Mouse (Mus musculus) stomach, embryonic 14.5 days (tissue): ENCODE results near the gene Pnpla7. TPM values are rescaled to one million over a fixed set of nuclear protein-coding genes. Genes with fewer than 3 reads are reported as not detected.

Experiments used
- ATAC-seq: fragments of 200-750 bp; cut with Nextera tagmentation; 2 replicates; pipeline ENCODE4 v1.8.0; 2017; ENCODE audit warnings: low read depth, moderate TSS enrichment; ENCODE audit not compliant: insufficient number of reproducible peaks, insufficient read depth, low FRiP score
- H3K27ac ChIP-seq: fragments of 300-500 bp; sonication (generic); 2 replicates; pipeline ENCODE4 v1.5.1; 2014; ENCODE audit warnings: mild to moderate bottlenecking, low read length, moderate library complexity, mixed read lengths
- H3K27me3 ChIP-seq: fragments of 300-500 bp; sonication (generic); 2 replicates; pipeline ENCODE4 v1.6.1; 2014; ENCODE audit warnings: low read length, control low read depth, mixed read lengths; ENCODE audit not compliant: control insufficient read depth, insufficient read depth
- H3K36me3 ChIP-seq: fragments of 300-500 bp; sonication (generic); 2 replicates; pipeline ENCODE4 v1.6.1; 2014; ENCODE audit warnings: mild to moderate bottlenecking, control low read depth, low read length, moderate library complexity, mixed read lengths; ENCODE audit not compliant: control insufficient read depth, insufficient read depth
- H3K4me1 ChIP-seq: fragments of 300-500 bp; sonication (generic); 2 replicates; pipeline ENCODE4 v1.6.1; 2014; ENCODE audit warnings: low read length, control low read depth, mixed read lengths; ENCODE audit not compliant: control insufficient read depth, insufficient read depth
- H3K4me2 ChIP-seq: fragments of 300-500 bp; sonication (generic); replicated peaks from 2 replicates; pipeline ENCODE4 v1.6.1; 2014; ENCODE audit warnings: low read depth, low read length, control low read depth
- H3K4me3 ChIP-seq: fragments of 300-500 bp; sonication (generic); 2 replicates; pipeline ENCODE4 v1.5.1; 2014; ENCODE audit warnings: low read depth, low read length, control low read depth
- H3K9ac ChIP-seq: fragments of 300-500 bp; sonication (generic); replicated peaks from 2 replicates; pipeline ENCODE4 v1.6.1; 2014; ENCODE audit warnings: low read depth, mild to moderate bottlenecking, control low read depth, low read length, moderate library complexity, mixed read lengths
- H3K9me3 ChIP-seq: fragments of 300-500 bp; sonication (generic); 2 replicates; pipeline ENCODE4 v1.6.1; 2016; ENCODE audit warnings: low read depth, low read length, control low read depth; ENCODE audit not compliant: control insufficient read depth
- WGBS: fragments of 180-500 bp; shearing (Covaris S2); extraction: QIAGEN DNeasy Blood & Tissue Kit; methylation state at CpG from one replicate; pipeline ENCODE4 v1.1.7; 2014; 5-methylcytosine and 5-hydroxymethylcytosine counted together
- polyA plus RNA-seq: library from polyadenylated mRNA; unstranded; fragments of >200 nt; fragmentation: Nextera tagmentation; extraction: Ambion mirVana; gene quantifications from 2 replicates; pipeline ENCODE4 v1.2.1, GENCODE M21; 2014

The Pnpla7 gene
- polyA plus RNA-seq = 5.2 and 6.5 TPM in 2 replicates

GRCm38 (mm10) chr2:24975704-24976297 is at the start of gene Pnpla7:
Pnpla7 (plus strand) TSS chr2:24976033.
- peak within 1 kb of the TSS; percentile 90 for H3K27ac ChIP-seq
- H3K9me3 ChIP-seq = no peaks in the 10 kb centered on the region
- WGBS = under 1% methylated on average over 16 of the region's 16 CpGs
- peak within 1 kb of the TSS; percentile 62 for H3K9ac ChIP-seq
- H3K27me3 ChIP-seq = no peaks in the 10 kb centered on the region
- peaks cover 6% of the 10 kb centered on the region; the same call in 1 of the 2 replicates for H3K4me1 ChIP-seq
- peak within 1 kb of the TSS; percentile 97 for H3K4me2 ChIP-seq
- peak within 1 kb of the TSS; percentile 71 for H3K4me3 ChIP-seq
- ATAC-seq = peak; percentile 73
- H3K36me3 ChIP-seq = peaks cover 15% of the 10 kb centered on the region; the same call in 1 of the 2 replicates

DNA sequence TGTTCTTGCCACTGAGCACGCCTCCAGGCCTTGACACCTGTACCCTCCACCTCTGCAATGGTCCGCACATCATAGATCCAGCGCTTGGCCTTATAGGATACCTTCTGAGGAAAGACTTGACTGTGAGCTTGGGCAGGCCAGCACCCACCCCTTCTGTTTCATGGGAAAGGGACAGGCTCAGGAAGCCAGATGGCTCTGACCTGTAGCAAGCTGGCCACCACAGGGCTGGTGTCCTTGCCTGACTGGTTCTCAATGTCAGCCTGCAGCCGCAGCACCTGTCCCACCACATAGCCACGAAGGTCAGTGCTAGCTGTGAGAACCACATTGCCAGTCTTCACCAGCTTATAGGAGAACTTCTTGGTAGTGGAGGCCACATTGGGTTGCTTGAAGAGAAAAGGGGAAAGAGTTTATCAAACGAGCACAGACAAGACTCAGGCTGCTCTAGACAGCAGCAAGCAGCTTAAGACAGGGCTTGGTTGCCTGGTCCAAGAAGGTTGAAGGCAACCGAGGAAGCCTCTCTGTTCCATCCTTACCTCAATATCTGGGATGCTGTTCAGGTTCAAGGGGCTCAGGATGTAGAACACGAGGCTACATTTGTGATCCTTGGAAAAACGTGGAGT is 49.4 kb upstream of the Pnpla7 start:
- ATAC-seq = no peak
- H3K4me3 ChIP-seq = no peak overlapping the region
- WGBS = 86% methylated on average over 9 of the region's 9 CpGs
- H3K4me1 ChIP-seq = no peaks in the 10 kb centered on the region; the same call in 1 of the 2 replicates
- H3K4me2 ChIP-seq = no peak overlapping the region
- no peaks in the 10 kb centered on the region for H3K27me3 ChIP-seq
- H3K9me3 ChIP-seq = no peaks in the 10 kb centered on the region
- no peaks in the 10 kb centered on the region; the same call in none of the 2 replicates for H3K36me3 ChIP-seq
- H3K27ac ChIP-seq = no peak overlapping the region
- no peak overlapping the region for H3K9ac ChIP-seq

GRCm38 (mm10) chr2:24926965-24927358 is 48.9 kb upstream of the Pnpla7 start:
- Histone ChIP-seq H3K27me3 (no peaks in the 10 kb centered on the region), H3K36me3 (no peaks in the 10 kb centered on the region; the same call in none of the 2 replicates), H3K4me2 (no peak overlapping the region), H3K9ac (no peak overlapping the region; the same call in 1 of the 2 replicates), H3K4me1 (no peaks in the 10 kb centered on the region; the same call in 1 of the 2 replicates), H3K27ac (peak overlapping the region; percentile 33; the same call in 1 of the 2 replicates), H3K4me3 (no peak overlapping the region), H3K9me3 (no peaks in the 10 kb centered on the region)
- 65% methylated on average over 7 of the region's 7 CpGs for WGBS
- no peak for ATAC-seq

DNA sequence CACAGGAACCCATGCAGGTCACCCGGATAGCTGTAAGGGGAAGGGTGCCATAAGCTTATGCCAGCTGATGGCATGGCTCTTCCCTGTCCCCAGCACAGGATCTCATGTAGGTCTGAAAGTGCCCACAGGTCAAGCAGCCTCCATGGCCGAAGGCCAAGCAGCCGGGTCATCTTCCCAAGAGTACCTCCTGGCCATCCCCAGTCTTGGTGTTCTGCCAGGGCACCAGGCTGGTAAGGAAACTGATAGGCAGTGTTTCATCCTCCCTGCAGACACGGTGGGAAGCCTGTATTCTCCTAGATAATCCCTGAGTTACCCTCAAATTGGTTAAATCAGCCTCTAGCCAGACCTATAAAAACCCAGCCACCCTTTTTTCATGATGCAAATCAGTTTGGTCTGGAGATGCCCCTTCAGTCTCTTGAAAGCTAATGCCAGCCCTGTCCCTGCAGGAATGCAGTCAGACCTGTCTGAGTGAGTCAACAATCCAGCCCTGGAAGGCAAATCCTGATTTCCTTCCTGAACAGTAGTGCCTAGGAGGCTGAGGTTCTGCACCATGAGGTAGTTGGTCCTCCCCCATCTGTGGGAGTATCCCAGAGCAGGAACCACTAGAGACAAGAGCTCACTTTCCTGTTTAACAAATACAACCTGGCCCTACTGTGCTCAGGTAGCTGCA is 47.9 kb upstream of the Pnpla7 start:
- no peaks in the 10 kb centered on the region; the same call in none of the 2 replicates for H3K36me3 ChIP-seq
- 60% methylated on average over 4 of the region's 4 CpGs for WGBS
- no peak overlapping the region for H3K4me3 ChIP-seq
- H3K27ac ChIP-seq = peak overlapping the region; percentile 84
- peak overlapping the region; percentile 22 for H3K4me2 ChIP-seq
- H3K27me3 ChIP-seq = no peaks in the 10 kb centered on the region
- no peak overlapping the region for H3K9ac ChIP-seq
- ATAC-seq = peak; percentile 86
- no peaks in the 10 kb centered on the region; the same call in 1 of the 2 replicates for H3K4me1 ChIP-seq
- no peaks in the 10 kb centered on the region for H3K9me3 ChIP-seq

DNA sequence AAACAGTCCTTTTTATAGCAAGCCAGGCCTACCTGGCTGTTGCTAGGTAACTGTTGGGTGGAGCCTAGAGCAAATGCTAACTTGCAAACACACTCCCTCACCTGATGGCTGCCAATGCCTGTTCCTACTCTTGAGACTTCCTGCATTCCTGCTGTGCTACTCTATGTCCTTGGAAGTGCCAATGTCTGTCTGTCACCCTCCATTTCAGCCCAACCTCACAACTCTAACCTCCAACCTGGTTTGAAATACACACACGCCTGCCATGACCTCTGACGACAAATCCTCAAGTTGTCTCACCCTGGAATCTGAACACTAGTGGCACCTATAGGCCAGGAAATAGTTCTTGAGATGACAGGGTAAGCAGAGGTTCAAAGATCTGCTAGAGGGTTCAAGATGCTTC is 46.7 kb upstream of the Pnpla7 start:
- ATAC-seq = peak; percentile 42
- no peak overlapping the region for H3K4me2 ChIP-seq
- H3K4me3 ChIP-seq = no peak overlapping the region
- no peak overlapping the region for H3K9ac ChIP-seq
- peak overlapping the region; percentile 10; the same call in 1 of the 2 replicates for H3K27ac ChIP-seq
- no peaks in the 10 kb centered on the region for H3K9me3 ChIP-seq
- H3K36me3 ChIP-seq = no peaks in the 10 kb centered on the region; the same call in none of the 2 replicates
- peaks cover 2% of the 10 kb centered on the region; the same call in 1 of the 2 replicates for H3K4me1 ChIP-seq
- H3K27me3 ChIP-seq = no peaks in the 10 kb centered on the region
- 44% methylated on average over 2 of the region's 2 CpGs for WGBS

- no peaks in the 10 kb centered on the region; the same call in none of the 2 replicates for H3K36me3 ChIP-seq
- H3K4me1 ChIP-seq = peaks cover 7% of the 10 kb centered on the region
- H3K4me3 ChIP-seq = no peak overlapping the region
- H3K9me3 ChIP-seq = no peaks in the 10 kb centered on the region
- ATAC-seq = no peak
- H3K9ac ChIP-seq = no peak overlapping the region
- peak overlapping the region; percentile 10; the same call in 1 of the 2 replicates for H3K27ac ChIP-seq
- no peaks in the 10 kb centered on the region for H3K27me3 ChIP-seq
- WGBS = 89% methylated on average over 5 of the region's 5 CpGs
- H3K4me2 ChIP-seq = no peak overlapping the region
Measured at GRCm38 (mm10) chr2:24929593-24929992, 46.2 kb upstream of the Pnpla7 start.

GRCm38 (mm10) chr2:24934441-24934963 is 41.3 kb upstream of the Pnpla7 start:
- WGBS = 4% methylated on average over 19 of the region's 19 CpGs
- Histone ChIP-seq H3K36me3 (no peaks in the 10 kb centered on the region), H3K4me3 (peak overlapping the region; percentile 65), H3K27ac (peak overlapping the region; percentile 82), H3K4me1 (peaks cover 8% of the 10 kb centered on the region; the same call in 1 of the 2 replicates), H3K9ac (peak overlapping the region; percentile 56; the same call in 1 of the 2 replicates), H3K9me3 (no peaks in the 10 kb centered on the region), H3K27me3 (no peaks in the 10 kb centered on the region), H3K4me2 (peak overlapping the region; percentile 91)
- peak; percentile 60 for ATAC-seq
